Mouse (Mus musculus) stomach, embryonic 15.5 days (tissue): ENCODE results near the gene Col16a1. TPM values are rescaled to one million over a fixed set of nuclear protein-coding genes. Genes with fewer than 3 reads are reported as not detected.

Source experiments
- ATAC-seq: fragments of 200-750 bp; cut with Nextera tagmentation; 2 replicates; pipeline ENCODE4 v1.8.0; 2017; ENCODE audit warnings: low read depth, moderate number of reproducible peaks, moderate TSS enrichment; ENCODE audit not compliant: insufficient read depth, low FRiP score
- H3K27ac ChIP-seq: fragments of 300-500 bp; sonication (generic); 2 replicates; pipeline ENCODE4 v1.5.1; 2015; ENCODE audit warnings: mild to moderate bottlenecking, inconsistent platforms
- H3K27me3 ChIP-seq: fragments of 300-500 bp; sonication (generic); replicated peaks from 2 replicates; pipeline ENCODE4 v1.6.1; 2015; ENCODE audit warnings: inconsistent platforms
- H3K36me3 ChIP-seq: fragments of 300-500 bp; sonication (generic); 2 replicates; pipeline ENCODE4 v1.6.1; 2015; ENCODE audit warnings: inconsistent platforms
- H3K4me1 ChIP-seq: fragments of 300-500 bp; sonication (generic); 2 replicates; pipeline ENCODE4 v1.6.1; 2015; ENCODE audit warnings: inconsistent platforms
- H3K4me2 ChIP-seq: fragments of 300-500 bp; sonication (generic); 2 replicates; pipeline ENCODE4 v1.6.1; 2015; ENCODE audit warnings: mild to moderate bottlenecking, inconsistent platforms
- H3K4me3 ChIP-seq: fragments of 300-500 bp; sonication (generic); replicated peaks from 2 replicates; pipeline ENCODE4 v1.5.1; 2015; ENCODE audit warnings: inconsistent platforms
- H3K9ac ChIP-seq: fragments of 300-500 bp; sonication (generic); 2 replicates; pipeline ENCODE4 v1.6.1; 2015; ENCODE audit warnings: inconsistent platforms
- H3K9me3 ChIP-seq: fragments of 300-500 bp; sonication (generic); 2 replicates; pipeline ENCODE4 v1.6.1; 2016; ENCODE audit warnings: inconsistent platforms
- WGBS: fragments of 180-500 bp; shearing (Covaris S2); methylation state at CpG from one replicate; pipeline ENCODE4 v1.1.7; 2015; 5-methylcytosine and 5-hydroxymethylcytosine counted together
- polyA plus RNA-seq: library from polyadenylated mRNA; unstranded; fragments of >200 nt; fragmentation: Nextera tagmentation; extraction: Ambion mirVana; gene quantifications from 2 replicates; pipeline ENCODE4 v1.2.1, GENCODE M21; 2015

Gene Col16a1
- polyA plus RNA-seq, 1 experiment from 2014 or later, result 91.5 TPM

GRCm38 (mm10) chr4:130121560-130121959 is 73.9 kb downstream of the Col16a1 start:
- H3K4me2 ChIP-seq, result no peak overlapping the region
- H3K4me3 ChIP-seq, result no peak overlapping the region
- no peaks in the 10 kb centered on the region for H3K27me3 ChIP-seq
- peaks cover 37% of the 10 kb centered on the region for H3K36me3 ChIP-seq
- no peak for ATAC-seq
- H3K4me1 ChIP-seq, result 0 out of 2 replicates have a peak, but pooled peaks cover 3% of the 10 kb centered on the region
- WGBS, result 77% methylated on average over 8 of the region's 8 CpGs
- no peak overlapping the region for H3K9ac ChIP-seq
- no peaks in the 10 kb centered on the region for H3K9me3 ChIP-seq
- no peak overlapping the region for H3K27ac ChIP-seq

DNA sequence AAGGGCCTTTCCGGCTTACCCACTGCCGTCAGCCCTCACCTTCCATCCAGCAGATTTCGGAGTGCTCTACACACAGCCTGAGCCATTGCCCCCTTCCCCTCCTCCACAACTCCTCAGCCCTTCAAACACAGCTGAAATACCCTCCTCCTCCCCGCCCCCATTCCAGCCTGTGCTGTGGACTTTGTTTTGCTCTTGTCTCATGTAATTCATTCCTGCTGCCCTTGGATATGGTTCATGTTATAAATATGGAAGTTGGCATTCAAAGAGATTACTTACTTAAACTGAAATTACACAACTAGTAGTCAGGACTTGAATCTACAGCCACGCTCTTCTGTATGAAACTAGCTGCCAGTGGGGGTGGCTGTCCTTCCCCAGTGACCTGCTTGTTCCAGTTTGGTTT is 75.4 kb downstream of the Col16a1 start:
- H3K9ac ChIP-seq, result no peak overlapping the region
- H3K36me3 ChIP-seq, result peaks cover 43% of the 10 kb centered on the region
- WGBS, result 95% methylated on average over 5 of the region's 5 CpGs
- no peak overlapping the region for H3K27ac ChIP-seq
- no peaks in the 10 kb centered on the region for H3K27me3 ChIP-seq
- ATAC-seq, result no peak
- H3K9me3 ChIP-seq, result no peaks in the 10 kb centered on the region
- no peak overlapping the region for H3K4me2 ChIP-seq
- H3K4me3 ChIP-seq, result no peak overlapping the region
- H3K4me1 ChIP-seq, result 0 out of 2 replicates have a peak, but pooled peaks cover 3% of the 10 kb centered on the region

GRCm38 (mm10) chr4:130124110-130124509 is 76.5 kb downstream of the Col16a1 start:
- Histone ChIP-seq H3K9ac (no peak overlapping the region), H3K36me3 (peaks cover 43% of the 10 kb centered on the region), H3K27ac (no peak overlapping the region), H3K27me3 (no peaks in the 10 kb centered on the region), H3K4me1 (0 out of 2 replicates have a peak, but pooled peaks cover 3% of the 10 kb centered on the region), H3K9me3 (no peaks in the 10 kb centered on the region), H3K4me2 (no peak overlapping the region), H3K4me3 (no peak overlapping the region)
- 74% methylated on average over 4 of the region's 4 CpGs for WGBS
- ATAC-seq, result no peak

DNA sequence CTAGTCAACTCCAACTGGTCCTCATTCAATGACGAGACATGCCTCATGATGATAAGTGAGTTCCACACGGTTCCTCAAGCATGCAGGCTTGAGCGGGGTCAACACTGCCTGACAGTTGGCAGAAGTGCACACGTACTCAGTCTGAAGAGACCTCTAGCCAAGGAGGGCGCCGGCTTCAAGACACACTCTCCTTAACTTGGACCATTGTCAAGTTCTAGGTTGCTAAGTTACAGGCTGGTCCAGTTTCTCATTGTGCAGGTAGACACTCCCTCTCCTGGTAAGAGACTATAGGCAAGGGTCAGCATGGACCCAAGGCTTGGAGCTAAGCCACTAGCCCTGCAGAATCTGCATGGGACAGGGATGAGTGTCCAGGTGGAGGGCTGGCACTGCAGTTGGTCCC is 77.5 kb downstream of the Col16a1 start:
- Histone ChIP-seq H3K36me3 (peaks cover 43% of the 10 kb centered on the region), H3K4me1 (0 out of 2 replicates have a peak, but pooled peaks cover 3% of the 10 kb centered on the region), H3K9me3 (no peaks in the 10 kb centered on the region), H3K4me2 (no peak overlapping the region), H3K4me3 (no peak overlapping the region), H3K27ac (no peak overlapping the region), H3K9ac (no peak overlapping the region), H3K27me3 (no peaks in the 10 kb centered on the region)
- 87% methylated on average over 6 of the region's 6 CpGs for WGBS
- ATAC-seq, result no peak

GRCm38 (mm10) chr4:130125935-130126334 is 78.3 kb downstream of the Col16a1 start:
- peaks cover 43% of the 10 kb centered on the region for H3K36me3 ChIP-seq

DNA sequence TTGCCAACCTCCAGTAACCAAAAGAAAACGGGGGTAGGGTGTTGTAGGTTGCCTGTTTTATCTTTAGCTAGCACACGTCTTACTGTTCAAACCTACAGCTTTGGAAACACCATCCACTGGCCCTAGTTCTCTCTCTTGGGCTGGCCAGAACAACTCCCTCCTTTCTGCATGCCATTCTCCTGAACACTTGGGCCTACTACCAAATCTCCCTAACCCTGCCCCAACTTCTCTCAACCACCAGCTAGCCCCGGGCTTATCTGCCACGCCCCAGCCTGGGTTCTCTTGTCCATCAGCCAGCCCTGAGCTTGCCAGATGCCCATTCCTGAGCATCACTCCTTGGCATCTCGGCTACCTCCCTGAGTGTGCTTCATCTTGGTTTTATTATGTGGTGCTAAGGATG is 81.3 kb downstream of the Col16a1 start:
- peaks cover 26% of the 10 kb centered on the region; the same call in 1 of the 2 replicates for H3K36me3 ChIP-seq
- H3K27ac ChIP-seq, result no peak overlapping the region
- 73% methylated on average over 5 of the region's 5 CpGs for WGBS
- no peaks in the 10 kb centered on the region for H3K27me3 ChIP-seq
- ATAC-seq, result no peak
- H3K9ac ChIP-seq, result no peak overlapping the region
- no peak overlapping the region for H3K4me3 ChIP-seq
- no peaks in the 10 kb centered on the region for H3K9me3 ChIP-seq
- H3K4me1 ChIP-seq, result 0 out of 2 replicates have a peak, but pooled peaks cover 2% of the 10 kb centered on the region
- no peak overlapping the region for H3K4me2 ChIP-seq

More at GRCm38 (mm10) chr4:130125935-130126334, 78.3 kb downstream of the Col16a1 start:
- Histone ChIP-seq H3K4me1 (0 out of 2 replicates have a peak, but pooled peaks cover 3% of the 10 kb centered on the region), H3K27me3 (no peaks in the 10 kb centered on the region), H3K4me3 (no peak overlapping the region), H3K9ac (no peak overlapping the region), H3K27ac (no peak overlapping the region), H3K4me2 (no peak overlapping the region), H3K9me3 (no peaks in the 10 kb centered on the region)
- ATAC-seq, result no peak
- WGBS, result 83% methylated on average over 5 of the region's 5 CpGs

- Histone ChIP-seq H3K4me3 (no peak overlapping the region), H3K4me1 (no peaks in the 10 kb centered on the region), H3K9ac (no peak overlapping the region), H3K9me3 (no peaks in the 10 kb centered on the region), H3K27ac (no peak overlapping the region), H3K36me3 (peaks cover 21% of the 10 kb centered on the region; the same call in 1 of the 2 replicates), H3K27me3 (no peaks in the 10 kb centered on the region), H3K4me2 (no peak overlapping the region)
- 74% methylated on average over 10 of the region's 10 CpGs for WGBS
- ATAC-seq, result no peak
Observed at GRCm38 (mm10) chr4:130130082-130130481, 82.4 kb downstream of the Col16a1 start.

- Histone ChIP-seq H3K9ac (no peak overlapping the region), H3K4me3 (no peak overlapping the region), H3K9me3 (no peaks in the 10 kb centered on the region), H3K4me2 (no peak overlapping the region), H3K27me3 (no peaks in the 10 kb centered on the region), H3K27ac (peak overlapping the region; percentile 10; the same call in 1 of the 2 replicates), H3K4me1 (no peaks in the 10 kb centered on the region), H3K36me3 (peaks cover 14% of the 10 kb centered on the region; the same call in 1 of the 2 replicates)
- WGBS, result 55% methylated on average over 13 of the region's 13 CpGs
- ATAC-seq, result peak; percentile 82
Observed at GRCm38 (mm10) chr4:130130641-130131350, 83.2 kb downstream of the Col16a1 start.

GRCm38 (mm10) chr4:130131448-130132105 is 83.9 kb downstream of the Col16a1 start:
- Histone ChIP-seq H3K9me3 (no peaks in the 10 kb centered on the region), H3K4me3 (no peak overlapping the region), H3K27ac (0 out of 2 replicates have a peak overlapping the region, but pooled peaks have one; percentile 10), H3K9ac (no peak overlapping the region), H3K4me2 (no peak overlapping the region), H3K4me1 (no peaks in the 10 kb centered on the region), H3K36me3 (peaks cover 6% of the 10 kb centered on the region; the same call in 1 of the 2 replicates), H3K27me3 (0 out of 2 replicates have a peak, but pooled peaks cover 3% of the 10 kb centered on the region)
- ATAC-seq, result peak; percentile 5; the same call in 1 of the 2 replicates
- WGBS, result 83% methylated on average over 7 of the region's 7 CpGs

DNA sequence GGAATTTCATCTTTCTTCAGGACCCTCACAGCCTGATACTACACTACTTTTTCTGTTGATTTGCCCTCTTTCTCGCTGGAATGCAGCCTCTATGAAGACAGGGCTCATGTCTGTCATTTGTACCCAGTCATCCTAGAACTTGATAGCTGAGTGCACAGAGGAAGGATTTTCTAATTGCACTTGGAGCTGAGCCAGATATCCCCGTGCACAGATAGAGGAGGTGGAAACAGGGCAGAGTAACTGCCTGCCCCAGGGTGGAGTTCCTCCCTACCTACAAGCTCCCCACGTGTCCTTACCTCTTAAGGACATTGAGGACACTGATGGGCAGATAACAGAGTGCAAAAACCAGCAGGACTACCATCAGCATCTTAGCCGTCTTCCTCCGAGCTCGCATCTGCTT is 85.8 kb downstream of the Col16a1 start:
- no peak overlapping the region for H3K4me2 ChIP-seq
- H3K36me3 ChIP-seq, result no peaks in the 10 kb centered on the region
- ATAC-seq, result no peak
- no peak overlapping the region for H3K9ac ChIP-seq
- H3K27me3 ChIP-seq, result 0 out of 2 replicates have a peak, but pooled peaks cover 3% of the 10 kb centered on the region
- H3K4me3 ChIP-seq, result no peak overlapping the region
- no peaks in the 10 kb centered on the region for H3K4me1 ChIP-seq
- no peak overlapping the region for H3K27ac ChIP-seq
- WGBS, result 47% methylated on average over 6 of the region's 6 CpGs
- H3K9me3 ChIP-seq, result no peaks in the 10 kb centered on the region

DNA sequence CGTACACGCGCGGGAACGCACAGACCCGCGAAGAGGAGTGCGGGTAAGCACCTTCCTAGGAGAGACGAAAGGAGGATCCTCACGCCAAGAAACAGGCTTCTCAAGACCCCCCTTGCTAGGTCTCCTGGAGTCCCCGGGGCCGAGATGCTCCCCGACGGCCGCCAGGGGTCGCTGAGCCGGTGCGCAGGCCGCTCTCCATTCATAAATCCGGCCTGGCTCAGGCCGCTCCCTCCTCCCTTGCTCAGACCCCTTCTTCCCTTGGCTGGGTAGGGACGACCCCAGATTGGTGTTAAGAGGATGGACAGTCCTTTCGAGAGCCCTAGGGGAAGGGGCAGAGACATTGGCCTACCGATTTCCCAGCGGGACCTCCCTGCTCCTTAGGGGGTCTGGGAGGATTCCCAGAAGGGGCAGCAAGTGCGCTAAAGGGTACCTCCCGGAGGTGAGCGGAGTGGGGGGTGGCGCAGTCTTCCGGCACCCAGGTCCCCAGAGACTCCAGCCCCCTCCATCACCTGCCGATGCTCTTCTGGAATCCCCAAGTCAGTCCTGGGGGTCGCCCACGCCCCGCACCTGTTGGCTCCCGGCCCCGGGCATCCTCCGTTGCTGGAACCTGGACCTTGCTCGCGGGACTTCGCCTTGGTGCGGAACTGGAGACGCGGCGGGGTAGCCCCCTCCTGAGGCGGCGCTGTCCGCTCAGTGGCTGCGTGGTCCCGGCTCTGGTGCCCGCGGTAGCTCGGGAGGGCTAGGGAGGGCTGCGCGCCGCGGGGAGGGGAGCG is 91.0 kb downstream of the Col16a1 start:
- Histone ChIP-seq H3K36me3 (no peaks in the 10 kb centered on the region), H3K9ac (no peak overlapping the region; the same call in 1 of the 2 replicates), H3K4me2 (peak overlapping the region; percentile 79), H3K27me3 (peaks cover 28% of the 10 kb centered on the region), H3K9me3 (no peaks in the 10 kb centered on the region), H3K4me1 (peaks cover 9% of the 10 kb centered on the region), H3K27ac (no peak overlapping the region), H3K4me3 (peak overlapping the region; percentile 32)
- 1% methylated on average over 56 of the region's 57 CpGs for WGBS
- ATAC-seq, result peak; percentile 29; the same call in 1 of the 2 replicates
